Mouse (Mus musculus) layer of hippocampus, adult 2 months (tissue): ENCODE results near the gene A430078G23Rik. TPM values are rescaled to one million over a fixed set of nuclear protein-coding genes. Genes with fewer than 3 reads are reported as not detected.

Experiments used
- DNase-seq, 2 experiments: peaks; one replicate each; pipeline ENCODE4 v3.0.0; 2022; ENCODE audit warnings: low spot score in 2 of 2
- H3K27ac ChIP-seq: fragments of 200-600 bp; 2 replicates; pipeline ENCODE4 v1.8.1; 2022
- H3K4me3 ChIP-seq: fragments of 200-600 bp; 2 replicates; pipeline ENCODE4 v1.8.1; 2022; ENCODE audit warnings: mild to moderate bottlenecking
- CTCF ChIP-seq: fragments of 200-600 bp; conservative IDR thresholded peaks from 2 replicates; pipeline ENCODE4 v1.8.1; 2022; ENCODE audit warnings: antibody characterized with exemption, mild to moderate bottlenecking, moderate library complexity
- total RNA-seq, 2 experiments: library from RNA; stranded (reverse); gene quantifications; 2 replicates each; pipeline ENCODE4 v1.2.3; 2021

The A430078G23Rik gene
- total RNA-seq, 2 experiments from 2014 or later: not detected

- no peak for TF ChIP-seq CTCF
- no peak for DNase-seq
- no peak overlapping the region for H3K4me3 ChIP-seq
- no peak overlapping the region for H3K27ac ChIP-seq
Measured at GRCm38 (mm10) chr8:3425217-3425616, 72.0 kb downstream of the A430078G23Rik start.

DNA sequence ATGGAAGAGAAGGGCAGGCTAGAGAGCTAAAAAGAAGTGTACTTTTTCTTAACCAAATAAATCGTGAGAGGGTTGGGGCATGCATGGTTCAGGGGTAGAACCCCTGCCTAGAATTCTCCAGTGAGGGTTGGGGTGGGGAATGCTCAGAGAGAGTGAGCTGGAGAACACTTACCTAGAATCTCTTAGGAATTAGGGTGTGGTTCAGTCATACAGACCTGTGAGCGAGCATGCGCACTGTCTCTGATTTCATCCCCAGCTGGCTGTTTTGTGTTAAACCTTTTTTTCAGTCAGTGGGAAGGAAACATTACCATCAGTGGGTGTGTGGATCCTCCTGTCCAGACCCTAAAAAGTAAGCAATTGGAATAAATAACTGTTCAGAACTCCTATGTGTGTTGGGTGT lies 73.0 kb downstream of the A430078G23Rik start:
- TF ChIP-seq CTCF: no peak
- no peak overlapping the region for H3K4me3 ChIP-seq

GRCm38 (mm10) chr8:3428426-3428825 lies 75.2 kb downstream of the A430078G23Rik start:
- DNase-seq: no peak
- no peak overlapping the region for H3K4me3 ChIP-seq
- no peak overlapping the region for H3K27ac ChIP-seq
- TF ChIP-seq CTCF: no peak

More for the DNA sequence above, 73.0 kb downstream of the A430078G23Rik start:
- no peak overlapping the region for H3K27ac ChIP-seq
- no peak for DNase-seq

DNA sequence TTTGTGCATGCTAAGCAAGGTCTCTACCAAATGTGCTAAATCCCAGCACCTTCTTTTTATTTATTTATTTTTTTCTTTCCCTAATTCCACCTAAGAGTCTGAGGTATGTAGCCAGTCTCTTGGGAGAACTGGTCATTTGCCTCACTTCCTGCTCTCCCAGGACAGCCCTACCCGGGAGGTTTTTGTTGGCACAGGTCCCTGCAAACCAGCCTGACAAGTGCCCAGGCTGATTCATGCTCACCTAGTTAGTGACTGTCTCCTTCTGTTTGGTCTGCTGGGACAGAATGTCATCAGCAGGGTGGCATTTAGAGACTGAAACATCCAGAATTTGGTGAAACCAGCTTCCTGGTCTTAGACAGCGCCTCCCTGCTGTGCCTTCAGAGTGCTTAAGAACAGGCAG lies 76.8 kb downstream of the A430078G23Rik start:
- no peak overlapping the region for H3K4me3 ChIP-seq
- no peak for TF ChIP-seq CTCF
- no peak overlapping the region for H3K27ac ChIP-seq
- DNase-seq: no peak

GRCm38 (mm10) chr8:3431113-3431512 lies 77.9 kb downstream of the A430078G23Rik start:
- H3K4me3 ChIP-seq: no peak overlapping the region
- H3K27ac ChIP-seq: no peak overlapping the region
- TF ChIP-seq CTCF: no peak
- DNase-seq: no peak

- no peak for DNase-seq
- H3K4me3 ChIP-seq: no peak overlapping the region
- TF ChIP-seq CTCF: no peak
- H3K27ac ChIP-seq: no peak overlapping the region
Measured at GRCm38 (mm10) chr8:3436492-3436891, 83.3 kb downstream of the A430078G23Rik start.

DNA sequence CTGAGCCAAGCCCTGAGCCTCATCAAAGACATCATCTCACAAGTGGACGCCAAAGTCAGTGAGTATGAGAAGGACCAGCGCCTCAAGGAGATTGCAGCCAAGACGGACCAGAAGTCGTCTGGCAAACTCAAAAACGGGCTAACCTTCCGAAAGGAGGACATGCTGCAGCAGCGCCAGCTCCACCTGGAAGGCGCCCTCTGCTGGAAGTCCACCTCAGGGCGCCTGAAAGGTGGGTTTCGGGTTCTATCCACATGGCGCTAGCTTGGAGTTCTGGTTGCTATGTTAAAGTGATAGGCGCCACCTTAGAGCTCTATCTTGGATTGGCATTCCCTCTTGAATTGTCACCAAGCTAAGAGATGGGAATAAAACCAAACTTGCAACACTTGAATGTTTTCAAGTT lies 86.3 kb downstream of the A430078G23Rik start:
- DNase-seq: no peak
- peak; percentile 70 for TF ChIP-seq CTCF
- Histone ChIP-seq H3K4me3 (no peak overlapping the region), H3K27ac (no peak overlapping the region)

Other genes starting within 250 kb of the A430078G23Rik start
- 10 to 100 TPM; 51.6 to 53.9 TPM for gene Insr, start 73.8 kb upstream of the A430078G23Rik start, total RNA-seq
- 10 to 100 TPM; 43.7 to 46.7 TPM for gene Arhgef18, start 39.6 kb downstream of the A430078G23Rik start, total RNA-seq
- gene Pex11g, start 114.3 kb downstream of the A430078G23Rik start, total RNA-seq: under 1 TPM; 0.32 to 0.95 TPM
- gene Tex45, start 117.4 kb downstream of the A430078G23Rik start, total RNA-seq: under 1 TPM; 0.23 to 0.54 TPM
- 10 to 100 TPM; 27.9 to 29.9 TPM for gene Zfp358, start 139.7 kb downstream of the A430078G23Rik start, total RNA-seq
- 10 to 100 TPM; 82.4 to 85.4 TPM for gene Mcoln1, start 147.0 kb downstream of the A430078G23Rik start, total RNA-seq
- gene Pnpla6, start 162.0 kb downstream of the A430078G23Rik start, total RNA-seq: 10 to 100 TPM; 79.4 to 82.1 TPM
- not detected for gene C330021F23Rik, start 214.6 kb downstream of the A430078G23Rik start, total RNA-seq
- 10 to 100 TPM; 36.5 to 39.3 TPM for gene Camsap3, start 233.9 kb downstream of the A430078G23Rik start, total RNA-seq